Mouse (Mus musculus) skeletal muscle tissue, adult 2 months (tissue): ENCODE measurements around the gene Fam110c.
"Not testable (repeated sequence)": the region's sequence is repeated elsewhere in the genome, so short reads cannot be mapped to it uniquely, and the experiment has no call there.

Experiments used
- DNase-seq: peaks from one replicate; pipeline ENCODE4 v3.0.0-alpha.2; 2012; ENCODE audit warnings: low read depth, low spot score

The Fam110c gene

DNA sequence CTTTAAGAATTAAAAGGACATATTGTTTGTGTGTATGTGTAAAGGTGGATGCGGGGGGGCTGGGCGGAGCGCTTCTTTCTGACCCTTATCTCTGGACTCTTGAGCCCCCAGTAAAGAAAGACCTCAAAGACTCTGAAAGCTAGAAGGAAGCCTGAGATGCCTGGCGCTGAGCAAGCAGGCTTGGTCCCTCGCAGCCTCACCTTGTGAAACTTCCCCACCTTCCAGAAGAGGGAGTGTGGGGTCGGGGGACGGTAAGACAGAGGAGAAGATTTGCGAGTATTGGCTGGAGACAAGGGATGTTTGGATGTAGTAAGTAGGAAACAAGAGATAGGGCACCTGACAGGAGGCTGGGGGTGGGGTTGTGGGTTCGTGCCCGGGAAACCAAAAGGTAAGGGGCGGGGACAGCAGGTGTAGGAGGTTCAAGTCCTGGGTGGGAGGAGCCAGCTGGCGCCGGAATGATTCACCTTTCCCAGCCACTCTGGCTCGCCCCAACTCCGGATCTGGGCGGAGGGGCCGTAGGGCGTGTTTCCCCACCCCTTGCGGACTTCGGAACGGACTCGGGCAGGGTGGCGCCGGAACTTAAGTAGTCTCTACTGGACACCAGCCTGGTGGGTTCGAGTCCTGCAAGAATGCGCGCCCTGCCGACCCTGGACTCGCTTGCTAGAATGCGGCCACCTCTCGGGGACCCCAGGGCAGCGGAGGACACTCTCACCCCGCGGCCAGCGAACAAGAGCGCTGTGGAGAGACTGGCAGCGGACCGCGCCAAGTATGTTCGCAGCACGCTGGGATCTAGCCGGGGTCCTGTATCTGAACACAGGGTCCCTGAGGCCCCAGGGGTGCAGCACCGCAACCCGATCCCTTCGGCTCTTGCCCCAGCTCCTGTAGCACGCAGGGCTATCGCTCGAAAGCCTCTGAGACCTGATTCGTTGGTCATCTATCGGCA lies at the start of gene Fam110c:
Gene Fam110c, plus strand, starts transcription at position 450 of the 943 bp plus-strand sequence.
- no peak for DNase-seq

- no peak for DNase-seq
These were observed 47.2 kb upstream of the Fam110c start for GRCm38 (mm10) chr12:31026423-31026822.

DNA sequence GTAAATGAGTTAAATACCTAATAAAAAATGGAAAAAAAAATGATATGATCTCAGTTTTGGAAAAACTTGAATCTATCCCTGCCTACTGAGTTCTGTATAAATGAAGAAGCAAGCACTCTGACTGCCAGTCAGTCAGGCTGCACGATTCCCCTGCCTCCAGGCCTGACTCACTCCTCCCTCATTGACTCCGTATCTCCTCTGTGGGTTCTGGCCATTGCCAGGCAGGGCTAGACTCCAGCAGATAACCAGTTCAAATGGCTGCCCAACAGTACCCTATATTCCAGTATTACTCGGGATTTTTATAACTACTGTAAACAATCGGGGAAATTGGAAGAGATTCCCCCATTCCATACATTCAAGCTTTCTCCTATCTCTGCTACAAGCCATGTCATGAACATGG lies 21.6 kb upstream of the Fam110c start:
- DNase-seq = no peak

- no peak for DNase-seq
These were observed 17.3 kb upstream of the Fam110c start for GRCm38 (mm10) chr12:31056291-31056864.

DNA sequence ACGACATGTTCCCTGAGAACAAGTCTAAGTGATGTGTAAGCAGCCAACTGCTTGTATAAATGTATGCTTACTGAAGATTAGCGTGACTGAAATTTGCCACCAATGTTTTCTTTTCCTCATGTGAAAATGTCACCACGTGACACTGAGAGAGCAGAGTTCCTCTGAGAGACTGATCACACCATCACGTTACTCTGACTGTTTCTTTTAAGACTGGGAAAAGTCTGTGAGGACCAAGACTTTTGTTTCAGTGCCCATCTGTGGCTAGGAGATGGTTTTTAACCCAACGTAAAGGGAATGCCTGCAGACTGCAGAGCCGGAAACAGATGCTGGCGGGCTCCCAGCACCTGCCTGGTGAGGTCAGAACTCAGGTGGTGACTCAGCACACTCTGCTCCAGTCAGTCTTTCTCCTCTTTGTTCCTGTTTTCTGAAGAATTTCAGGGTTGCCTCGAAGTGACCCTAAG lies 14.2 kb upstream of the Fam110c start:
- DNase-seq = no peak

DNA sequence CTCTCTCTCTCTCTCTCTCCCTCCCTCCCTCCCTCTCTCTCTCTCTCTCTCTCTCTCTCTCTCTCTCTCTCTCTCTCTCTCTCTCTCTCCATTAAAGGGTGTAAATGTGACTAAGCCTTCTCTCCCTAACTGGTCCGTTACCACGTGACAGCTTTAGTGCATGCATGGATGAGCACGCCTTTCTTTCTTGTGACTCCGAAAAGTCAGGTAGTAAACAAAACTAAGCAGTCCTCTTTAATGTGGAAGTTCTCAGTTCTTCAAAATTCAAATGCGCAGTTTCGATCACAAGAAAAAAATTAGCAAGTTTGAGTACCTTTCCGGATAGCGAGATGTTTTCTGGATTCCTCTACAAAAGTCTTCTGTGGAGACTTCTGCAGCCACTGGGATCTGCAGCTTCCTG lies 13.4 kb upstream of the Fam110c start:
- no peak for DNase-seq

DNA sequence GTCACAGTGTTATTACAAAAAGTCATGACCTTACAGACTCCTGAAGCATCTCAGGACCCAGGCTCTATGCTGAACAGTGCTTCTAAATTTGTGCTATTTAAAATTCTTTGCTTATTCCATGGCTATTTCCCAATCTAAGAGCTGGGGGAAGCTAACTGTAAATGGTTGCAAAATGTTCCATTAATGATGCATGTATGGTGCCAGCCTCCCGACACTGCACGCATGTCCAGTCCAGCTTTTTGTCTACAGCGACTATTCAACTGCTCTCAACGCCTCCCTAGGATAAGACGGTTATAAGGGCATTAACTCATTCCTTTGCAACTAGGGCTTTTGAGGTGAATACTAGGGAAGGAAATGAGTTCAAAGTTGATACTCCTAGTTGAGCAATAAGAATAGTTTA lies 2.4 kb upstream of the Fam110c start:
- no peak for DNase-seq

- not testable (repeated sequence) for DNase-seq
These were observed 710 bp downstream of the Fam110c start for GRCm38 (mm10) chr12:31074355-31074786.

DNA sequence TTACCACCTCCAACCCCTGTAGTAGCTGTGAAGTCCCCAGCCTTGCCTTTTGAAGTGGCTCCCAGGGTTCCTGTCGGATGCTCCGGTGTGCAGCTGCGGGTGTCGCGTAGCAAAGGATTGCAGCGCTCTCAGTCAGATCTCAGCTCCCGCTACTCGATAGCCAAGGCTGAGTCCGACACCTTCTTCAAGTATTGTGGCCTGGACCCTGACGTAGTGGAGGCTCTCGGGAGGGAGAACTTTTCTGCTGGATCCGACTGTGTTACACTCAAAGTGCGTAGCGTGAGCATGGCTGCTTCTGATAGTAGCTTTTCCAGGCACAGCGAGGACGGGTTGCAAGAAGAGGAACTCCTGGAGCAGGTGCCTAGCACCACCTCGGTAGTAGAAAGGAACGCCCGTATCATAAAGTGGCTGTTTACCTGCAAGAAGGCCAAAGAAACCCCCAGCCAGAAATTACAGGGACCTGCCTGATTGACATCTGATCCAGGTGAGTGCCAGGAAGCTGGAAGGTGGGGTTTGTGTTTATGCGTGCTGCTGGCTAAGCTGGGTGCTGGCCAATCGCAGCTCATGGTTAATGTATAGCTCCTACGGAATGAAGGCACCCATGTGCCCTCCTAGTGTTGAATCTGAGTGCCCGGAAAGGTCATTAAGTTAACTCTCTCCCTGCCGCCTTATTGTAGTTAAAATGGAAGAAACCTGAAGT lies 1.3 kb downstream of the Fam110c start:
- no peak for DNase-seq

GRCm38 (mm10) chr12:31077020-31077419 lies 3.4 kb downstream of the Fam110c start:
- no peak for DNase-seq

GRCm38 (mm10) chr12:31078030-31078429 lies 4.4 kb downstream of the Fam110c start:
- no peak for DNase-seq

DNA sequence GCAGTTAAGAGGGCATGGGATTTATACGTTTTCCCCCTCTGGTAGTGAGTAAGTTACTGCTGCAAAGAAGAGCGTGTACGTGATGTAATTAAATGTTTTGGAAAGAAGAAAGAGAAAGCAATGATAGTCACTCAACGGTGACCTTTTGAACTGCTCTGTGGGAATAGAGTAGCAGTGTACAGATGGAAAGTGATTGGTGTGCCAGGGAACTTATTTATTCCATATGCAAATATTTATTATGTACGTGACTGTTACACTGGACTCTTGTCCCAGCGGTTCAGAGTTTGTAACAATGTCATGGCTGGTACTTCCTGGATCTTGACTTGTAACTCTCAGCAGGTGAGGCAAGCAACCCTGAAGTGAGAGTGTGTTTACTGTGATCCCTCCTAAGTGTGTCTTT lies 6.7 kb downstream of the Fam110c start:
- no peak for DNase-seq

DNA sequence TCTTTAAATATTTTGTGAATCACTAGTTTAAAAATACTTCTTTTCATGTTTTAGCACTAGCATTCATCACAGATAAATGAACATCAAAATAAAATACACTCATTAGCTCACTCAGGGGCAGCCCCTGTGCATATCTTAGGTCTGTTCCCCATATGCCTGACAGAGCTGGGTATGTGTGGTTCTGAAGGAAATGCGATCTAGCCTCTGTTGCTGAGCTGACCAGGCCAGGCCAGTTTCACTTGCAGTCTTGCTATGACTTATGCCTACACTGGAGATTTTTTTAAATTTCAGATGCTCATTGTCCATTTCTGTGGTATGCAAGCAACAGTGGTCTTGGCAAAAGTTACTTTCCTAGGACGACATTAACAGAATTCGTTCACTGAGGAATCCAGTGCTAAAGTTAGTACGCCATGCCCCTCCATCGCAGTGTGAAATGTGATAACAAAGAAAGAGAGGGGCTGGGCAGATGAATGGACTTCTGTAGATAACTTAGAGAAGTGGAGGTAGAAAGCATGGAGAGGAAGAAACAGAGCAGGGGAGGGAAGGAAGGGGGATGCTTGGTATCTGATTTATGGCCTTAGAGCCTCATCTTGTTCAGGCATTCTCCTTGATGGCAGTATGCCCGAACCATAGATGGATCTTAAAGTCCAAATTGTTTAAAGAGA lies 7.4 kb downstream of the Fam110c start:
- DNase-seq = no peak

DNA sequence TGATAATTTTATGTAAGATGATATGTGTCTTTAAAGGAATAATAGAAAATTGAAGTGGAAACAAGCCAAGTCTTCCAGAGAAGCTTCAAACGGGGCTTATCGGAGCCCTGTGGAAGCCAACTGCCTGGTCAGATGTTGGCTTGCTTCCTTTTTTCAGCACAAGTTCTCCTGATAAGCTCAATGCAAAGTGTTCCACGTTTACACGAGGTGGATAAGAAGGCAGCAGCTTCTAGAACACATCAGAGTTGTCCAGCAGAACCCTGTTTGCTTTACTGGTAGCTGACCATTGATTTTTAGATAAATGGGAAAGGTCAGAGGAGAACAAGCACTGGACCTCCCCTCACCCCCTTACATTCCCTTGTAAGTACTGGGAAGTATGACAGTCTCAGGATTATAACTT lies 9.3 kb downstream of the Fam110c start:
- DNase-seq = no peak

- DNase-seq = no peak
These were observed 9.7 kb downstream of the Fam110c start for GRCm38 (mm10) chr12:31083407-31083806.

DNA sequence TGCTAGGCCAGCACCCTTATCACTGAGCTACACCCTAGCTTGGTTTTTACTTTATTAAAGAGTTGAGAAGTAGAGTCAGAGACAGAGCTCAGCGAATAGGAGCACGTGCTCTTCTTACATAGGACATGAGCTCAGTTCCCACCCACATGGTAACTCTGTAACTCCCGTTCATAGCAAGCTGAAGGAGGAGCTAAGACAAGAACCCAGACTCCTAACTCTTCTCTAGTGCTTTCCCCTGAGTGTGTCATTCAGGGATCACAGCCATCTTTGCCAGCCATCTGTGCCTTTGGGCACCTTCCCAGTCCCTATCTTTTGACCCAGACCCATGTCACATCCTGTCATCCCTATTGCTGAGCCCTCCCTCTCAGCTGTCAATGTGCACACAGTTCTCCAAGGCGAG lies 13.4 kb downstream of the Fam110c start:
- DNase-seq = no peak

DNA sequence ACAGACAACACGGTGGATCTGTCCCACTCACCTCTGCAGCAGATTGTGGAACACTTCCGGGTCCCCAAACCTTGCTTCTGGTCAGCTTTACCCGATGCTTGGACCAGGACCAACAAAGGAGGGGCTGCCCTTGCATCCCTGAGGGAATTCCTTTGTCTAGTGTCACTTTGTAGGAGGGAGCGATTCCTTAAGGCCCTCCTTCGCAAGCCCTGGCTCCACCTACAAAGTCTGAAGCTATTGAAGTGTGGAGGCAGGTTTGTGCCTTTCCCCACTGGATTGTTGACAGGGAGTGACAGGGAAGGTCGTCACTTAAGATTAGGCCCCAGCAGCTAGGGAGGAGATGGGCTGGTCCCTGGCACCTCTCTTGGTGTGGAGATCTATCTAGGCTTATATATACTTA lies 16.7 kb downstream of the Fam110c start:
- DNase-seq = no peak

DNA sequence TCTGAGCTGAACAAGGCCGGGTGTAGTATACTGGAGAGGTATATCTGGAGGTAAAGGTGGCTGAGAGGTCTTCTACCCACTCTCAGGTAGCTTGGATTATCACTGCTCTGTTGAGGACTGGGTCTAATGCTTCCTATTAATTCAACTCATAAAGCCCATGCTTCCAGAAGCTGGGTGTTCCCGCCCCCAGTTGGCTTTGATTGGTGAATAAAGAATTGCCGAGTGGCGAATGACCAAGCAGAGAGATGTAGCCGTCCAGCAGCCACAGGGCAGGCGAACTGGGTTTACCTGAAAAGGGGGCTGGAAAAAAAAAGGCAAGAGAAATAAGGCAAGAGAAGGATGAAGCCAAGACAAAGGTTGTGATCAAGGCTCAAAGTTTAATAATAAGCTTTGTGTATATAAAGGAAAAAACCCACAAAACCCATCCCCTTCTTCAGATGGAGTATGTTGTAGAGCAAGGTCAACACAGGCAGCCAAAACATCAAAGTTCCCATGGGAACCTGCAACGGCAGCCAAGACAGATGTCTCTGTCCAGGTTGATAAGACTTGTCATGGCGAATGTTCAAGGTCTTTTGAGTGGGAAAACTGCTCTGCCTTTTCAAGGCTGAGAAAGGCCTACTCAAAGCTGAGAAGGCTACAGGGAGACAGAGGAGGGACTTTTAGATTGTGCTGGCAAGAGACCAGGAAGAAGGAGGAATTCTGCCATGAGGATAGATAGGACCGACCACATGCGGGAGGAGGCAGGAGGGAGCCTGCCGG lies 17.4 kb downstream of the Fam110c start:
- no peak for DNase-seq

- DNase-seq = no peak
These were observed 18.8 kb downstream of the Fam110c start for GRCm38 (mm10) chr12:31092481-31092880.

GRCm38 (mm10) chr12:31097185-31097584 lies 23.5 kb downstream of the Fam110c start:
- no peak for DNase-seq

GRCm38 (mm10) chr12:31101190-31101589 lies 27.5 kb downstream of the Fam110c start:
- DNase-seq = no peak
